Mouse (Mus musculus): ENCODE measurements around the gene Hlf. TPM values are rescaled to one million over a fixed set of nuclear protein-coding genes. Genes with fewer than 3 reads are reported as not detected.

Hlf gene
- polyA plus RNA-seq, 1 experiment = 0.54 TPM

DNA sequence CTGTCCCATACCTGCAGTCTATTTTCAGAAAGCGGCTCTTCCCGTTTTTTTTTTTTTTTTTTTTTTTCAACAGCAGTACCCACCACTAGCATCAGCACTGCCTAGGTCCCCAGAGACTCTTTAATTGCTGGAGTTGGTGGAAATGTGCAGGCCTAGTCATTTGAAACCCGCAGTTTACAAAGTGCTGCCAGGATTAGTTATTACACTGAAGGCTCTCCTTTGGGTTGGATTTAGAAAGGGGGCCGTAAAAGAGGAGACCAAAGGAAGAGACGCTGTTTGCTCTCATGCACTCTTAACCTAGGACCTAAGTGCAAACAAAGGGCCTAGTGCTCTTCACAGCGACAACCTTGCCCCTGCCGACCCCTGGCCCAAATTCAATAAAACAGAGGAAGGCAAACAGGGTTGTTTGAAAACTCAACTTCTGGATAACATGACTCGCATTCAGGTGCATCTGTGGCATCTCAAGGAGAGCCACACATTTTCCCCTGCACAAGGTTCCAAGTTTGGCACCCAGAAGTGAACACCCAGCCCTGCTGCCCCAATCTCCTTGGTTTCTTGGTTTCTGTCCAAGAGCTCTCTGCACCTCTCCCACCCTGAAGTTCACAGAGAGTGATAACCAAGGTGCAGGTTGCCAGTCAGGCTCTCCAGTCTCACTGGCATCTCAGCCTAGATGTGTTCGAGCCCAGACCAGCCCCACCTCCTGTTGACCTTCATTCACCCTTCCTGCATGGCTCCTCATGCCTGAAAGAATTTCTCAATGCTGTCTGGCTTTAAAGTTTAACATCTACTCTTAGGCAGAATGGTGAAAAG is 34.0 kb downstream of the Hlf start:
- DNase-seq (ENCODE audit: low read depth in 1 of 2, low spot score in 2 of 2) = no peak
- Histone ChIP-seq H3K36me3 (ENCODE audit: control insufficient read depth, insufficient read depth, low read length) (no peaks in the 10 kb centered on the region), H3K27me3 (ENCODE audit: control insufficient read depth, insufficient read depth, low read length) (no peaks in the 10 kb centered on the region), H3K4me3 (ENCODE audit: extremely low read depth, insufficient read depth, insufficient read length) (no peak overlapping the region), H3K27ac (ENCODE audit: insufficient read depth, low read length) (no peak overlapping the region), H3K4me1 (ENCODE audit: control insufficient read depth, insufficient read depth, insufficient read length) (no peaks in the 10 kb centered on the region; the same call in 1 of the 2 replicates)
- TF ChIP-seq CTCF (IDR thresholded peaks at IDR 0.05; ENCODE audit: extremely low read depth, insufficient read depth, insufficient read length, insufficient replicate concordance) = no peak
- TF ChIP-seq POLR2A (IDR thresholded peaks at IDR 0.05; ENCODE audit: low read depth, low read length) = no peak
- 54% methylated on average over 9 of the region's 9 CpGs for WGBS

DNA sequence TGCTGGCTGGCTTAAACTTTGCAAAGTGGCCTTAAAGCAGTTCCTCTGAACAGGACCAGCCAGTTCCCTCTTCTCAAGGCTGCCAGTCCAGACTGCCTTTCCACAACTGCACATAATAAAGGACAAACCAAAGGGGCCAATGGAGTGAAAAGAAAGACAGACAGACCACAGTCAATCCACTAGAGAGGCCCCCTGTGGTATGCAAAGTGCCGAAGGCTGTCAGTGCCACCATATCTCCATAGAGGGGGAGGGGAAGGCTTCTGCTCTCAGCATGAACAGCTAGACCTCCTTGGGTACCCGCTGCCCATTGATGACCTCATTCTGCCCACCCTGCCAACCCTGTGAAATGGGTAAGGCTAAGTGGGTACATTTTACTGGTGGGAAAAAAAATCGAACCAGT is 34.7 kb downstream of the Hlf start:
- Histone ChIP-seq H3K27ac (ENCODE audit: insufficient read depth, low read length) (no peak overlapping the region), H3K4me3 (ENCODE audit: extremely low read depth, insufficient read depth, insufficient read length) (no peak overlapping the region), H3K4me1 (ENCODE audit: control insufficient read depth, insufficient read depth, insufficient read length) (no peaks in the 10 kb centered on the region; the same call in 1 of the 2 replicates), H3K36me3 (ENCODE audit: control insufficient read depth, insufficient read depth, low read length) (no peaks in the 10 kb centered on the region), H3K27me3 (ENCODE audit: control insufficient read depth, insufficient read depth, low read length) (no peaks in the 10 kb centered on the region)
- WGBS = 29% methylated on average over 3 of the region's 3 CpGs
- no peak for DNase-seq (ENCODE audit: low read depth in 1 of 2, low spot score in 2 of 2)
- TF ChIP-seq POLR2A (IDR thresholded peaks at IDR 0.05; ENCODE audit: low read depth, low read length) (no peak), CTCF (IDR thresholded peaks at IDR 0.05; ENCODE audit: extremely low read depth, insufficient read depth, insufficient read length, insufficient replicate concordance) (no peak)

DNA sequence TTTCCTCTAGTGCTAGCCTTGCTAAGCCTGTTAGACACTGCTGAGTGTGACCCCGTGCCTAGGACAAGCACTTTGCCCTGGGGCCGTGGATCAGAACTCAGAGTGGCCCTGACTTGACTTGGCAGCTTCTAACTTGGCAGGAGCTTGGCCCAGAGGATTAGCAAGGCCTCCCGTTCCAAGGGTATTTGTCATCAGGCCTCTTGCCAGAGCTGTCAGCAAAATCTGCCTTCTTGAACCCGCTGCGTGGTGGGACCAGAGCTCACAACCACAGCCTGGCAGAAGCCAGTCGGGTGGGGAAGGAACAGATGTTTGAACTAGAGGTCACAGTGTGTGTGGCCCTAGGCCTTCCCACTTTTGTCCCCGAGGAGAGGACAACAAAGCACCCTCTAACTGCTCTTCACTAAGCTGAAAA is 35.4 kb downstream of the Hlf start:
- no peak overlapping the region for H3K4me3 ChIP-seq (ENCODE audit: extremely low read depth, insufficient read depth, insufficient read length)
- no peak for DNase-seq (ENCODE audit: low read depth in 1 of 2, low spot score in 2 of 2)

DNA sequence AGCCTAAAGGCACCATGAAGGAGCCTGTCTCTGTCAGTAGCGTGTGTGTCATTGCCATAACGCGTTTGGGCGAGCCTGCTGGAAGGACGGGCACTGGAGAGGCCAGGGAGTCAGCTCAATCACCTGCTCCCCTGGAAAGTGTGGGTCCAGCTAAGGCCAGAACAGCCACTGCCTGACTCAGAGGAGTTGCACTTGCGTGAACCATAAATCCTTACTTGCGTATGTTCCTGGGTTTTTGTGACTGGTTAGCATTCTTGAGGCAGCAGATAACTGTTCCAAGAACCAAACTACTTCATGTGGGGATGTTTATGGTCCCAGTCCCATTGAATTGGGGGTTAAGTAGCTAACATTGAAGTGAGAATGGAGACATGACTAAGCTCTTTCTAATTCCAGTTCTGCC is 38.0 kb downstream of the Hlf start:
- TF ChIP-seq POLR2A (IDR thresholded peaks at IDR 0.05; ENCODE audit: low read depth, low read length) (no peak), CTCF (IDR thresholded peaks at IDR 0.05; ENCODE audit: extremely low read depth, insufficient read depth, insufficient read length, insufficient replicate concordance) (no peak)
- Histone ChIP-seq H3K27me3 (ENCODE audit: control insufficient read depth, insufficient read depth, low read length) (no peaks in the 10 kb centered on the region), H3K27ac (ENCODE audit: insufficient read depth, low read length) (no peak overlapping the region), H3K36me3 (ENCODE audit: control insufficient read depth, insufficient read depth, low read length) (no peaks in the 10 kb centered on the region), H3K4me1 (ENCODE audit: control insufficient read depth, insufficient read depth, insufficient read length) (no peaks in the 10 kb centered on the region; the same call in 1 of the 2 replicates), H3K4me3 (ENCODE audit: extremely low read depth, insufficient read depth, insufficient read length) (no peak overlapping the region)
- 91% methylated on average over 7 of the region's 7 CpGs for WGBS
- no peak for DNase-seq (ENCODE audit: low read depth in 1 of 2, low spot score in 2 of 2)

More for the DNA sequence above, 35.4 kb downstream of the Hlf start:
- 39% methylated on average over 7 of the region's 7 CpGs for WGBS
- no peak for TF ChIP-seq CTCF (IDR thresholded peaks at IDR 0.05; ENCODE audit: extremely low read depth, insufficient read depth, insufficient read length, insufficient replicate concordance)
- no peak for TF ChIP-seq POLR2A (IDR thresholded peaks at IDR 0.05; ENCODE audit: low read depth, low read length)
- no peak overlapping the region for H3K27ac ChIP-seq (ENCODE audit: insufficient read depth, low read length)
- no peaks in the 10 kb centered on the region for H3K27me3 ChIP-seq (ENCODE audit: control insufficient read depth, insufficient read depth, low read length)
- H3K4me1 ChIP-seq (ENCODE audit: control insufficient read depth, insufficient read depth, insufficient read length) = no peaks in the 10 kb centered on the region; the same call in 1 of the 2 replicates
- H3K36me3 ChIP-seq (ENCODE audit: control insufficient read depth, insufficient read depth, low read length) = no peaks in the 10 kb centered on the region

DNA sequence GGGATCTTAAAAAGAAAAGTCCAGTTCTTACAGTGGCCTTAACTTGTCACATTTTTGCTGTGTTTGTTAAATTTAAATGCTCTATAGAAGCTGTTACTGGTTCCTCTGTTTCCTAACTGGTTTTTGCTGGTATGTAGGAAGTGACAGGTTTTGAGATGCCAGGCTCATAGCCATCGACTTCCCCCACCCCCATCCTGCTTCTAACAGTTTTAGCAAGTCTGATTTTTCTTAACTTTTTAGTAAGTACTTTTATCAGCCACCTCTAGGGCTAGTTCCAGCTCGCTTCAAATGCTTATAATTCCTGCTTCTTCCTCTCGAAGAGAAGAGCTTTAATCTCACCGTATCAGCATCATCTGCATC is 40.6 kb downstream of the Hlf start:
- WGBS = 50% methylated on average over 4 of the region's 4 CpGs
- H3K27me3 ChIP-seq (ENCODE audit: control insufficient read depth, insufficient read depth, low read length) = no peaks in the 10 kb centered on the region
- TF ChIP-seq CTCF (IDR thresholded peaks at IDR 0.05; ENCODE audit: extremely low read depth, insufficient read depth, insufficient read length, insufficient replicate concordance) (no peak), POLR2A (IDR thresholded peaks at IDR 0.05; ENCODE audit: low read depth, low read length) (no peak)
- H3K27ac ChIP-seq (ENCODE audit: insufficient read depth, low read length) = no peak overlapping the region
- DNase-seq (ENCODE audit: low read depth in 1 of 2, low spot score in 2 of 2) = no peak
- no peaks in the 10 kb centered on the region for H3K36me3 ChIP-seq (ENCODE audit: control insufficient read depth, insufficient read depth, low read length)
- no peaks in the 10 kb centered on the region for H3K4me1 ChIP-seq (ENCODE audit: control insufficient read depth, insufficient read depth, insufficient read length)
- no peak overlapping the region for H3K4me3 ChIP-seq (ENCODE audit: extremely low read depth, insufficient read depth, insufficient read length)

DNA sequence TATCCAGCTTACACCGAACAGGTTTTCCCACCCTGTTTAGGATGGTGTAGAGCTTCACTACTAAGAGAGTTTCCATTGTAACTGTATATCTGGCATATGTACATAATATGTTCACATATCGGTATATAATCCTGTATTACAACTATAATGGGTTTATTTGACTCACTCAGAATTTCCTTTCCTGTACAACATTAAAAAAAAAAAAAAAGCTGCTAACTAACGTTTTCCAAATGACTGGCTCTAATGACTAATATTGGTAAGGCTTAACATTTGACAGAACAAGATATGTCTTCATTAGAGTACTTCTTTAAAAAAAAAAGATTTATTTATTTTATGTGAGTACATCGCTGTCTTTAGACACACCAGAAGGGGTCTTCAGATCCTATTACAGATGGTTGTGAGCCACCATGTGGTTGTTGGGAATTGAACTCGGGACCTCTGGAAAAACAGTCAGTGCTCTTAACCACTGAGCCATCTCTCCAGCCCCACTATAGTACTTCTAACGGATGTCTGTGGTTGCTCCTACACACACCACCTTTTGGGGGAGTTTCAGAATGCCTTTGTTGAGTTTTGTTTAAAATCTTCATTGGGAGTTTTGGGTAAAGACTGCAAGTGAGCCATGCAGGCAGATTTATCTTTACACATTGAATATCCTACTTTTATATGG is 41.1 kb downstream of the Hlf start:
- Histone ChIP-seq H3K27ac (ENCODE audit: insufficient read depth, low read length) (no peak overlapping the region), H3K27me3 (ENCODE audit: control insufficient read depth, insufficient read depth, low read length) (no peaks in the 10 kb centered on the region), H3K4me1 (ENCODE audit: control insufficient read depth, insufficient read depth, insufficient read length) (no peaks in the 10 kb centered on the region), H3K4me3 (ENCODE audit: extremely low read depth, insufficient read depth, insufficient read length) (no peak overlapping the region), H3K36me3 (ENCODE audit: control insufficient read depth, insufficient read depth, low read length) (no peaks in the 10 kb centered on the region)
- no peak for DNase-seq (ENCODE audit: low read depth in 1 of 2, low spot score in 2 of 2)
- 68% methylated on average over 6 of the region's 6 CpGs for WGBS
- no peak for TF ChIP-seq CTCF (IDR thresholded peaks at IDR 0.05; ENCODE audit: extremely low read depth, insufficient read depth, insufficient read length, insufficient replicate concordance)
- TF ChIP-seq POLR2A (IDR thresholded peaks at IDR 0.05; ENCODE audit: low read depth, low read length) = no peak

All from spleen, adult 2 months (tissue).